Mouse (Mus musculus): ENCODE data around the gene Lrrc71. TPM values are rescaled to one million over a fixed set of nuclear protein-coding genes. Genes with fewer than 3 reads are reported as not detected.
A peak's percentile ranks its signal among the peaks of the same experiment; 100 is the strongest.

The Lrrc71 gene
- polyA plus RNA-seq, 1 experiment = 0.01 TPM

DNA sequence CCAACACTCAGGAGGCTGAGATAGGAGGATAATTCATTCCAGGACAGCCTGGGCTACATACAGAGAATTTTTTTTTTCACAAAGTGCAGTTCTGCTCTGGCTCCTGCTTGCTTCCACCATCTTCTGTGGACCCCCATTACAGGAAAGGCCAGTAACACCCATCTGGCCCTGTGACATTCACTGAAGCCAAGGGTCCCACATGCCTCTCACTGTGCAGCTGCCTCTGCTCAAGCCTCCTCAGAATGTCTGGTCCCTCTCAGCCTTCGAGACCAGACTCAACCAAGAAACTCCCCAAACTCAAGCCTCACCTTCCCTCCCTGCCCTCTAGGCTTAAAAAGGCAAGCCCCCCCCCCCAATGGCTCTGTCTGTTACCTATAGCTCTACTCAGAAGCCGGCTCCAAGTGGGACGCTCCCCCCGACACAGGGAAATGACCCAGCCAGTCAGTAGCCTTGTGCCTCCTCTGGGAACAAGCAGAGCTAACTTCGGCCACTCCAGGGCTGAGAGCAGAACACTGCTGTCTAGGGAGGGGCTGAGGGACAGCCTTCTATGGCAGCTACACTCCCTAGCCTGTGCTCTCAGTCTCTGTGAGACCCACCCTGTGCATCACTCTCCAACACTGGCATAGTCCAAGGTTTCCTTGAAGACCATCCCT, 17.3 kb upstream of the Lrrc71 start:
- H3K36me3 ChIP-seq (ENCODE audit: control insufficient read depth, insufficient read depth) = no peaks in the 10 kb centered on the region
- no peak overlapping the region for H3K4me2 ChIP-seq (ENCODE audit: low read depth)
- no peak overlapping the region for H3K4me3 ChIP-seq
- H3ac ChIP-seq (ENCODE audit: control insufficient read depth, insufficient read length) = no peak overlapping the region
- H3K79me2 ChIP-seq (ENCODE audit: control insufficient read depth, insufficient read depth) = no peaks in the 10 kb centered on the region
- peaks cover under 1% of the 10 kb centered on the region for H3K27me3 ChIP-seq (ENCODE audit: control insufficient read depth, insufficient read depth, insufficient read length)
- no peak for TF ChIP-seq MYOD1 (IDR thresholded peaks at IDR 0.05; ENCODE audit: control insufficient read depth in 1 of 3, insufficient read length in 2 of 3, low read depth in 2 of 3)
- TF ChIP-seq MAX (IDR thresholded peaks at IDR 0.05; ENCODE audit: low read depth) = no peak
- TF ChIP-seq POLR2A (IDR thresholded peaks at IDR 0.05; ENCODE audit: insufficient read length, low read depth) = no peak
- no peak for TF ChIP-seq TCF3 (IDR thresholded peaks at IDR 0.05; ENCODE audit: insufficient read length, low read depth)
- TF ChIP-seq REST (IDR thresholded peaks at IDR 0.05; ENCODE audit: insufficient read depth, insufficient read length) = no peak
- TF ChIP-seq SRF (IDR thresholded peaks at IDR 0.05; ENCODE audit: control insufficient read depth, insufficient read length, low read depth) = no peak
- TF ChIP-seq USF1 (IDR thresholded peaks at IDR 0.05; ENCODE audit: low read depth) = no peak
- TF ChIP-seq E2F4 (IDR thresholded peaks at IDR 0.05; ENCODE audit: insufficient read depth) = no peak
- TF ChIP-seq TCF12 (IDR thresholded peaks at IDR 0.05; ENCODE audit: insufficient read depth, poor library complexity, severe bottlenecking) = no peak
- no peak for TF ChIP-seq MYOG (IDR thresholded peaks at IDR 0.05; ENCODE audit: control insufficient read depth in 1 of 3, insufficient read depth in 1 of 3, insufficient read length in 2 of 3, low read depth in 2 of 3)
- TF ChIP-seq CEBPB (IDR thresholded peaks at IDR 0.05; ENCODE audit: insufficient read depth, poor library complexity, severe bottlenecking) = no peak
- no peak for TF ChIP-seq POLR2AphosphoS2 (IDR thresholded peaks at IDR 0.05; ENCODE audit: insufficient read length, low read depth)

- TF ChIP-seq TCF3 (IDR thresholded peaks at IDR 0.05; ENCODE audit: insufficient read length, low read depth) (no peak), REST (IDR thresholded peaks at IDR 0.05; ENCODE audit: insufficient read depth, insufficient read length) (no peak), TCF12 (IDR thresholded peaks at IDR 0.05; ENCODE audit: insufficient read depth, poor library complexity, severe bottlenecking) (no peak), USF1 (IDR thresholded peaks at IDR 0.05; ENCODE audit: low read depth) (no peak), SRF (IDR thresholded peaks at IDR 0.05; ENCODE audit: control insufficient read depth, insufficient read length, low read depth) (no peak), CEBPB (IDR thresholded peaks at IDR 0.05; ENCODE audit: insufficient read depth, poor library complexity, severe bottlenecking) (no peak), E2F4 (IDR thresholded peaks at IDR 0.05; ENCODE audit: insufficient read depth) (no peak), MAX (IDR thresholded peaks at IDR 0.05; ENCODE audit: low read depth) (no peak), POLR2A (IDR thresholded peaks at IDR 0.05; ENCODE audit: insufficient read length, low read depth) (no peak), POLR2AphosphoS2 (IDR thresholded peaks at IDR 0.05; ENCODE audit: insufficient read length, low read depth) (no peak), MYOG (IDR thresholded peaks at IDR 0.05; ENCODE audit: control insufficient read depth in 1 of 3, insufficient read depth in 1 of 3, insufficient read length in 2 of 3, low read depth in 2 of 3) (no peak), MYOD1 (IDR thresholded peaks at IDR 0.05; ENCODE audit: control insufficient read depth in 1 of 3, insufficient read length in 2 of 3, low read depth in 2 of 3) (no peak)
- no peak overlapping the region for H3K4me3 ChIP-seq
- no peak overlapping the region for H3ac ChIP-seq (ENCODE audit: control insufficient read depth, insufficient read length)
Measured at GRCm38 (mm10) chr3:87765091-87765490, 16.7 kb upstream of the Lrrc71 start.

DNA sequence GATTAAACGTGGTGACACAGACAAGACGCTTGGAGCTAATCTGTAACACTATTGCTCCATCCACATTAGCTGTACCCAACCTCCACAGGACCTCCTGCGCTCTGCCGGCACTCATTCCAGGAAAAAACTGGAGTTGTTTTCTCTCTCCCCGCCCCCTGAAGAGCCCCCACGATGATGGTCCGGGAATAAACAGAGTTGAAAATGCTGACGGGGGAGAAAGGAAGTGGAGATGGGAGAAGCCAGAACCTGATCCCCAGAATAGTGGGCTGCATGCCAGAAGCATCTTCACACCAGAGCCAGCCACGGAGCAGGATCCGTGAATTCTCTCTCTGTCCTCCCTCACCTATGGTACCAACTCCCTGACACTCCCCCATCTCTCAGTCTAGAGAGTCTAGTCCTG, 16.1 kb upstream of the Lrrc71 start:
- H3K36me3 ChIP-seq (ENCODE audit: control insufficient read depth, insufficient read depth) = no peaks in the 10 kb centered on the region
- no peaks in the 10 kb centered on the region for H3K79me2 ChIP-seq (ENCODE audit: control insufficient read depth, insufficient read depth)
- no peaks in the 10 kb centered on the region for H3K27me3 ChIP-seq (ENCODE audit: control insufficient read depth, insufficient read depth, insufficient read length)
- no peak overlapping the region for H3ac ChIP-seq (ENCODE audit: control insufficient read depth, insufficient read length)
- TF ChIP-seq TCF3 (IDR thresholded peaks at IDR 0.05; ENCODE audit: insufficient read length, low read depth) (no peak), MAX (IDR thresholded peaks at IDR 0.05; ENCODE audit: low read depth) (no peak), E2F4 (IDR thresholded peaks at IDR 0.05; ENCODE audit: insufficient read depth) (no peak), USF1 (IDR thresholded peaks at IDR 0.05; ENCODE audit: low read depth) (no peak), SRF (IDR thresholded peaks at IDR 0.05; ENCODE audit: control insufficient read depth, insufficient read length, low read depth) (no peak), TCF12 (IDR thresholded peaks at IDR 0.05; ENCODE audit: insufficient read depth, poor library complexity, severe bottlenecking) (no peak), REST (IDR thresholded peaks at IDR 0.05; ENCODE audit: insufficient read depth, insufficient read length) (no peak), CEBPB (IDR thresholded peaks at IDR 0.05; ENCODE audit: insufficient read depth, poor library complexity, severe bottlenecking) (no peak), MYOG (IDR thresholded peaks at IDR 0.05; ENCODE audit: control insufficient read depth in 1 of 3, insufficient read depth in 1 of 3, insufficient read length in 2 of 3, low read depth in 2 of 3) (no peak)
- H3K4me3 ChIP-seq = no peak overlapping the region
- H3K4me2 ChIP-seq (ENCODE audit: low read depth) = no peak overlapping the region

More at GRCm38 (mm10) chr3:87765091-87765490, 16.7 kb upstream of the Lrrc71 start:
- no peak overlapping the region for H3K4me2 ChIP-seq (ENCODE audit: low read depth)
- H3K36me3 ChIP-seq (ENCODE audit: control insufficient read depth, insufficient read depth) = no peaks in the 10 kb centered on the region
- H3K79me2 ChIP-seq (ENCODE audit: control insufficient read depth, insufficient read depth) = no peaks in the 10 kb centered on the region
- no peaks in the 10 kb centered on the region for H3K27me3 ChIP-seq (ENCODE audit: control insufficient read depth, insufficient read depth, insufficient read length)

- Histone ChIP-seq H3K4me3 (no peak overlapping the region), H3ac (ENCODE audit: control insufficient read depth, insufficient read length) (no peak overlapping the region), H3K36me3 (ENCODE audit: control insufficient read depth, insufficient read depth) (no peaks in the 10 kb centered on the region), H3K27me3 (ENCODE audit: control insufficient read depth, insufficient read depth, insufficient read length) (no peaks in the 10 kb centered on the region), H3K4me2 (ENCODE audit: low read depth) (peak overlapping the region; percentile 61), H3K79me2 (ENCODE audit: control insufficient read depth, insufficient read depth) (no peaks in the 10 kb centered on the region)
- TF ChIP-seq REST (IDR thresholded peaks at IDR 0.05; ENCODE audit: insufficient read depth, insufficient read length) = no peak
- TF ChIP-seq MYOG (IDR thresholded peaks at IDR 0.05; ENCODE audit: control insufficient read depth in 1 of 3, insufficient read depth in 1 of 3, insufficient read length in 2 of 3, low read depth in 2 of 3) = no peak
- TF ChIP-seq E2F4 (IDR thresholded peaks at IDR 0.05; ENCODE audit: insufficient read depth) = no peak
- no peak for TF ChIP-seq MAX (IDR thresholded peaks at IDR 0.05; ENCODE audit: low read depth)
- no peak for TF ChIP-seq TCF3 (IDR thresholded peaks at IDR 0.05; ENCODE audit: insufficient read length, low read depth)
- no peak for TF ChIP-seq POLR2AphosphoS2 (IDR thresholded peaks at IDR 0.05; ENCODE audit: insufficient read length, low read depth)
- no peak for TF ChIP-seq CEBPB (IDR thresholded peaks at IDR 0.05; ENCODE audit: insufficient read depth, poor library complexity, severe bottlenecking)
- TF ChIP-seq MYOD1 (IDR thresholded peaks at IDR 0.05; ENCODE audit: control insufficient read depth in 1 of 3, insufficient read length in 2 of 3, low read depth in 2 of 3) = no peak
- no peak for TF ChIP-seq TCF12 (IDR thresholded peaks at IDR 0.05; ENCODE audit: insufficient read depth, poor library complexity, severe bottlenecking)
- TF ChIP-seq POLR2A (IDR thresholded peaks at IDR 0.05; ENCODE audit: insufficient read length, low read depth) = no peak
- TF ChIP-seq USF1 (IDR thresholded peaks at IDR 0.05; ENCODE audit: low read depth) = no peak
Measured at GRCm38 (mm10) chr3:87763683-87764289, 15.4 kb upstream of the Lrrc71 start.
